In the genomic region with DNA sequence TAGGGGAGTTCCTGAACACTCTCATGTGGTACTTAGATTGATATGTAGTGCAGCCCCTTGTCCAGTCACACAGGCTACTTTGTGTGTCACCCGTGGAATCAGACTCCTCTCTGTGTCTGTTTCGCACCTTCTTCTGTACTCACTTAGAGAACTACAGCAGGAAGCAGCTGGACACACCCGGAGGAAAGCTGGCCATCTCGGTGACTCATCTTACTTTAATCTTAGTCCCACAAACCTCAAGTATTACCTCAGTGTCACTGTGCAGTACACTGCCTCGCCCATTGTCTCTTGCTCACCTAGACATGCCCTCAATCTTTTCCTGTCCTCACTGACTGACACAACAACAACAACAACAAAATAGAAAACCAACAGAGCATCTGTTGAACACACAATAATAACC, we compare ENCODE assay signal across 25 mouse cellular contexts. TPM values are rescaled to one million over a fixed set of nuclear protein-coding genes. Genes with fewer than 3 reads are reported as not detected.
DNase-seq lines count a peak whose midpoint lies in the region; ATAC-seq and TF ChIP-seq lines count a peak whose summit lies in the region.
"Had no signal": no experiment of that assay in that cellular context is flagged by ENCODE, and none has a peak within 500 bp of the region (broad histone marks: within the 10 kb centered on the region; RNA-seq: fewer than 3 reads in every experiment).

No protein-coding gene starts in this region.

- TF ChIP-seq CTCF in C2C12 (IDR thresholded peaks at IDR 0.05; ENCODE audit: control insufficient read depth, insufficient read depth, insufficient read length) (no peak), G1E (IDR thresholded peaks at IDR 0.05; ENCODE audit: low read depth, low read length) (no peak)

- no peaks in the 10 kb centered on the region for H3K79me3 ChIP-seq in C2C12 (ENCODE audit: low read depth)

- H3K9me3 ChIP-seq in G1E (replicated peaks): no peaks in the 10 kb centered on the region
- H3K9me3 ChIP-seq in forebrain, embryonic 11.5 days (ENCODE audit: control insufficient read depth, low read length): no peaks in the 10 kb centered on the region
- H3K9me3 ChIP-seq: embryonic facial prominence, embryonic 15.5 days; forebrain, embryonic 13.5 days; hindbrain, embryonic 10.5 days; limb, embryonic 10.5 days had no signal

- H3K4me3 ChIP-seq in C2C12 (ENCODE audit: insufficient read depth, poor library complexity, severe bottlenecking) (no peak overlapping the region), G1E (ENCODE audit: low read depth, low read length) (no peak overlapping the region)
- no peak overlapping the region for H3K4me3 ChIP-seq in forebrain, embryonic 11.5 days (ENCODE audit: low read depth, low read length)
- H3K4me3 ChIP-seq: embryonic facial prominence, embryonic 15.5 days; forebrain, embryonic 13.5 days; hindbrain, embryonic 10.5 days; layer of hippocampus, adult 2 months; limb, embryonic 10.5 days had no signal

- peaks cover 28% of the 10 kb centered on the region for H3K4me1 ChIP-seq in G1E (ENCODE audit: insufficient read depth, low read depth, low read length)
- no peaks in the 10 kb centered on the region for H3K4me1 ChIP-seq in forebrain, embryonic 11.5 days (replicated peaks; ENCODE audit: control insufficient read depth, insufficient read depth, low read length)
- H3K4me1 ChIP-seq: embryonic facial prominence, embryonic 15.5 days; forebrain, embryonic 13.5 days had no signal

- no peaks in the 10 kb centered on the region for H3K79me2 ChIP-seq in C2C12 (ENCODE audit: control insufficient read depth, insufficient read depth)

- no peaks in the 10 kb centered on the region for H3K36me3 ChIP-seq in C2C12 (ENCODE audit: control insufficient read depth, insufficient read depth)
- H3K36me3 ChIP-seq in G1E (replicated peaks): no peaks in the 10 kb centered on the region
- no peaks in the 10 kb centered on the region for H3K36me3 ChIP-seq in forebrain, embryonic 11.5 days (ENCODE audit: control insufficient read depth, insufficient read depth, low read length)
- H3K36me3 ChIP-seq: embryonic facial prominence, embryonic 15.5 days; hindbrain, embryonic 10.5 days; limb, embryonic 10.5 days had no signal

- DNase-seq in G1E (ENCODE audit: low spot score): no peak
- no peak for DNase-seq in forebrain, embryonic 11.5 days (ENCODE audit: low spot score)
- DNase-seq in testis, postnatal 14 days (ENCODE audit: low spot score): no peak
- DNase-seq in yolk sac, embryonic 10.5 days (ENCODE audit: low spot score): no peak
- DNase-seq: adrenal gland, postnatal 25 days; cerebellum, adult 11-12 months; cerebellum, postnatal 36 days; gastrocnemius, postnatal 25 days; kidney, adult 18-20 months; kidney, postnatal 14 days; lung, adult 2 months; lung, postnatal 36 days; right cerebral cortex, postnatal 14 days had no signal

- H3K27me3 ChIP-seq in C2C12 (ENCODE audit: control insufficient read depth, insufficient read depth, insufficient read length): no peaks in the 10 kb centered on the region
- H3K27me3 ChIP-seq in G1E (ENCODE audit: insufficient read depth, low read length): peaks cover 4% of the 10 kb centered on the region
- no peaks in the 10 kb centered on the region for H3K27me3 ChIP-seq in forebrain, embryonic 11.5 days (ENCODE audit: control insufficient read depth, insufficient read depth, low read length)
- H3K27me3 ChIP-seq: embryonic facial prominence, embryonic 15.5 days; forebrain, embryonic 13.5 days had no signal

- ATAC-seq in G1E (ENCODE audit: extremely low read depth, insufficient number of reproducible peaks, low FRiP score, poor library complexity, severe bottlenecking): peak; percentile 22; the same call in 1 of the 2 replicates
- peak; percentile 41 for ATAC-seq in inflammation-experienced regulatory T-cells, adult 6 months
- peak; percentile 45; the same call in 1 of the 2 replicates for ATAC-seq in neutrophil, adult 5-6 weeks (ENCODE audit: extremely low read depth, insufficient number of reproducible peaks, low FRiP score, poor library complexity, severe bottlenecking)
- ATAC-seq in forebrain, embryonic 11.5 days (replicated peaks; ENCODE audit: low FRiP score): no peak
- ATAC-seq: forebrain, embryonic 13.5 days; hindbrain, postnatal 0 days had no signal

- no peak overlapping the region for H3ac ChIP-seq in C2C12 (ENCODE audit: control insufficient read depth, insufficient read length, low read depth)

- H3K4me2 ChIP-seq in forebrain, embryonic 11.5 days (ENCODE audit: low read depth, low read length, severe bottlenecking): no peak overlapping the region
- H3K4me2 ChIP-seq: embryonic facial prominence, embryonic 15.5 days; forebrain, embryonic 13.5 days; liver, embryonic 11.5 days; midbrain, embryonic 11.5 days had no signal

- no peak overlapping the region for H3K27ac ChIP-seq in forebrain, embryonic 11.5 days (ENCODE audit: low read depth, low read length)
- H3K27ac ChIP-seq: embryonic facial prominence, embryonic 15.5 days; forebrain, embryonic 13.5 days; hindbrain, embryonic 10.5 days; hindbrain, postnatal 0 days; layer of hippocampus, adult 2 months; limb, embryonic 10.5 days had no signal

- 87% methylated on average over 5 of the region's 5 CpGs for WGBS in forebrain, embryonic 11.5 days

- H3K9ac ChIP-seq in forebrain, embryonic 11.5 days (ENCODE audit: low read length): no peak overlapping the region
- H3K9ac ChIP-seq: embryonic facial prominence, embryonic 15.5 days; forebrain, embryonic 13.5 days had no signal

TF ChIP-seq in C2C12, 6 proteins besides CTCF, POLR2A, EP300 and RAD21:
- TF ChIP-seq USF1 (IDR thresholded peaks at IDR 0.05; ENCODE audit: low read depth) (no peak), CEBPB (IDR thresholded peaks at IDR 0.05; ENCODE audit: low read depth) (peak; percentile 35), FOSL1 (IDR thresholded peaks at IDR 0.05; ENCODE audit: insufficient read depth, low read length, poor library complexity, severe bottlenecking) (no peak), MYOG (IDR thresholded peaks at IDR 0.05; ENCODE audit: control insufficient read depth, extremely low read depth, insufficient read length) (no peak), MYOD1 (IDR thresholded peaks at IDR 0.05; ENCODE audit: control insufficient read depth, insufficient read length, low read depth) (peak; percentile 56), MAX (IDR thresholded peaks at IDR 0.05) (peak; percentile 16)

RNA-seq across cellular contexts. Expression of gene Ifrd1, which starts 4.9 kb away (rescaled TPM):
- polyA plus RNA-seq in C2C12 (2012; fragmentation: generic; extraction: Trizol) (166 TPM), G1E (2012) (86.6 and 129 TPM in 2 replicates)
- total RNA-seq in G1E (2014; fragmentation: Nextera tagmentation) (151 and 234 TPM in 2 replicates), G1E (2017) (186 and 190 TPM in 2 replicates)
- polyA plus RNA-seq in inflammation-experienced regulatory T-cells, adult 6 months (2017; shearing (Covaris generic)): 10 to 100 TPM; 45.9 to 75.8 (median 54.1) TPM
- total RNA-seq in neutrophil, adult 5-6 weeks (2017): 83.0 and 103 TPM in 2 replicates
- 200 and 201 TPM in 2 replicates for polyA plus RNA-seq in forebrain, embryonic 11.5 days (2014; fragmentation: Nextera tagmentation; extraction: Ambion mirVana)

RNA-seq across cellular contexts. Expression of gene Lsmem1, which starts 54.0 kb away (rescaled TPM):
- polyA plus RNA-seq in C2C12 (2012; fragmentation: generic; extraction: Trizol) (0.01 TPM), G1E (2012) (not detected in 2 replicates)
- total RNA-seq in G1E (2014; fragmentation: Nextera tagmentation) (not detected in 2 replicates), G1E (2017) (0.23 and 0.44 TPM in 2 replicates)
- under 1 TPM in 1 of 3 experiments, not detected in 2; 0.38 TPM for polyA plus RNA-seq in inflammation-experienced regulatory T-cells, adult 6 months (2017; shearing (Covaris generic))
- 0.23 and 0.98 TPM in 2 replicates for total RNA-seq in neutrophil, adult 5-6 weeks (2017)
- not detected in 2 replicates for polyA plus RNA-seq in forebrain, embryonic 11.5 days (2014; fragmentation: Nextera tagmentation; extraction: Ambion mirVana)
- total RNA-seq: adrenal gland, postnatal 25 days; hindbrain, postnatal 0 days had no signal
- polyA plus RNA-seq: forebrain, embryonic 13.5 days; hindbrain, embryonic 10.5 days; limb, embryonic 10.5 days; midbrain, embryonic 11.5 days; stomach, embryonic 14.5 days had no signal
